Mouse (Mus musculus) natural killer cell, adult 2 months (primary cell): ENCODE measurements around the gene Paxbp1.

Experiments
- DNase-seq, 2 experiments: peaks; one replicate each; pipeline ENCODE4 v3.0.0; 2022; ENCODE audit warnings: low spot score in 2 of 2

The Paxbp1 gene

GRCm38 (mm10) chr16:90996327-90997243, 47.8 kb downstream of the Paxbp1 start:
- no peak for DNase-seq

- no peak for DNase-seq
These were observed 48.8 kb downstream of the Paxbp1 start for GRCm38 (mm10) chr16:90995498-90995897.

- DNase-seq = peak in 1 of 2 experiments; percentile 21
These were observed 49.3 kb downstream of the Paxbp1 start for GRCm38 (mm10) chr16:90995023-90995422.

- no peak for DNase-seq
These were observed 55.2 kb downstream of the Paxbp1 start for GRCm38 (mm10) chr16:90989162-90989561.

GRCm38 (mm10) chr16:90988665-90989064, 55.7 kb downstream of the Paxbp1 start:
- no peak for DNase-seq

- no peak for DNase-seq
These were observed 56.3 kb downstream of the Paxbp1 start for GRCm38 (mm10) chr16:90988039-90988438.

GRCm38 (mm10) chr16:90971004-90971403, 73.3 kb downstream of the Paxbp1 start:
- no peak for DNase-seq

- no peak for DNase-seq
These were observed 78.1 kb downstream of the Paxbp1 start for GRCm38 (mm10) chr16:90966241-90966640.

GRCm38 (mm10) chr16:90964302-90964701, 80.0 kb downstream of the Paxbp1 start:
- DNase-seq = no peak
